Mouse (Mus musculus): ENCODE results near the gene Tssc4.

- TF ChIP-seq CTCF (IDR thresholded peaks at IDR 0.05; ENCODE audit: low read depth, low read length) = no peak
- no peak for TF ChIP-seq POLR2A (IDR thresholded peaks at IDR 0.05; ENCODE audit: borderline replicate concordance, low read depth, low read length)
These were observed 45.5 kb upstream of the Tssc4 start for GRCm38 (mm10) chr7:143023499-143023898.

Measured in bone marrow macrophage, adult 2 months (primary cell).